Mouse (Mus musculus): Measurements from ENCODE around the gene Ccnb2. TPM values are rescaled to one million over a fixed set of nuclear protein-coding genes. Genes with fewer than 3 reads are reported as not detected.

The Ccnb2 gene
- polyA plus RNA-seq, 1 experiment from 2014 or later = 245 TPM

DNA sequence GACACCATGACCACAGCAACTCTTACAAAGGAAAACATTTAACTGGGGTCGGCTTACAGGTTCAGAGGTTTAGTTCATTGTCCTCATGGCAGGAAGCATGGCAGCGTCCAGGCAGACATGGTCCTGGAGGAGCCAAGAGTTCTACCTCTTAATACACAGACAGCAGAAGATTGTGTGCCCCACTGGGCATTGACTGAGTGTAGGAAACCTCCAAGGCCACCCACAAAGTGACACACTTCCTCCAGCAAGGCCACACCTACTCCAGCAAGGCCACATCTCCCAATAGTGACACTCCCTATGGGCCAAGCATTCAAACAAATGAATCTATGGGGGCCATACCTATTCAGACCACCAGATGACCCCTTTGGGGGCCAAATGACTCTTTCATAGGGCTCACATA lies 25.3 kb downstream of the Ccnb2 start:
- Histone ChIP-seq H3K4me1 (no peaks in the 10 kb centered on the region), H3K4me3 (no peak overlapping the region), H3K36me3 (peaks cover 19% of the 10 kb centered on the region), H3K9me3 (replicated peaks) (no peaks in the 10 kb centered on the region), H3K27ac (replicated peaks) (no peak overlapping the region), H3K27me3 (ENCODE audit: low read depth, poor library complexity, severe bottlenecking) (no peaks in the 10 kb centered on the region)
- no peak for DNase-seq (ENCODE audit: low spot score)
- WGBS = 98% methylated on average over 2 of the region's 2 CpGs

DNA sequence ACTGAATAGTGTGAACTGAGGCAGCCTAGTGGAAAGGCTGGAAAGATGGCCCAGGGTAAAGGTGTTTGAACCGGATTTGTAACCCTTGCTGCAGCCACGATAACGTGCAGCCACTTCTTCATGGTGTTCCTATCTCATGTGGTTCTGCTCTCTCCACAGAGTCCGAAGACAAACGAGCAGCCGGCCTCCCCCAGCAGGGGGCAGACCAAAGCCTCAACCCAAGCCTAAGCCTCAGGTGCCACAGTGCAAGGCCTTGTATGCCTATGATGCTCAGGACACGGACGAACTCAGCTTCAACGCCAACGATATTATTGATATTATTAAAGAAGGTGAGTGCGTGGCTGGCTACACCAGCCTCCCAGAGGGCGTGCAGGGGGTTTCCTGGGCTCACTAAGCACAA lies 25.7 kb downstream of the Ccnb2 start:
- H3K27ac ChIP-seq (replicated peaks) = no peak overlapping the region
- H3K4me3 ChIP-seq = no peak overlapping the region
- H3K4me1 ChIP-seq = no peaks in the 10 kb centered on the region
- H3K36me3 ChIP-seq = peaks cover 19% of the 10 kb centered on the region
- 84% methylated on average over 12 of the region's 12 CpGs for WGBS
- no peak for DNase-seq (ENCODE audit: low spot score)
- no peaks in the 10 kb centered on the region for H3K9me3 ChIP-seq (replicated peaks)
- no peaks in the 10 kb centered on the region for H3K27me3 ChIP-seq (ENCODE audit: low read depth, poor library complexity, severe bottlenecking)

DNA sequence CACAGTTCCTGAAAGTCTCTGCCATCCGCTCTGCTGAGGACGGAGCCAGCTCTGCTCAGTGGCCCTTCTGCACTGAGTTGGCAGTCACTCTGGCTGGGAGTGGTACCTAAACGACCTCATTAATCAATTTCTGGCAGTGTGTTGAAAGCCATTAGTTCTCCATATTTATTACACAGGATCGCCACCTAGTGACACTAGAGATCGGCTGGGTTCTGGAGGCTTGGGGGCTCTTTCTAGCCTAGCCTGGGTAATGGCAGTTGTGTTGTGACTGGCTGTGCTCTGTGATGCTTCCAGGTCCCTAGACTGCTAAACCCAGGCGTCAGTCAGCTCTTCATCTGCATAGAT lies 28.8 kb downstream of the Ccnb2 start:
- H3K36me3 ChIP-seq = peaks cover 12% of the 10 kb centered on the region
- peak; percentile 19 for DNase-seq (ENCODE audit: low spot score)
- no peak overlapping the region for H3K4me3 ChIP-seq
- H3K27ac ChIP-seq (replicated peaks) = no peak overlapping the region
- 37% methylated on average over 6 of the region's 6 CpGs for WGBS
- H3K4me1 ChIP-seq = no peaks in the 10 kb centered on the region
- no peaks in the 10 kb centered on the region for H3K27me3 ChIP-seq (ENCODE audit: low read depth, poor library complexity, severe bottlenecking)
- no peaks in the 10 kb centered on the region for H3K9me3 ChIP-seq (replicated peaks)

DNA sequence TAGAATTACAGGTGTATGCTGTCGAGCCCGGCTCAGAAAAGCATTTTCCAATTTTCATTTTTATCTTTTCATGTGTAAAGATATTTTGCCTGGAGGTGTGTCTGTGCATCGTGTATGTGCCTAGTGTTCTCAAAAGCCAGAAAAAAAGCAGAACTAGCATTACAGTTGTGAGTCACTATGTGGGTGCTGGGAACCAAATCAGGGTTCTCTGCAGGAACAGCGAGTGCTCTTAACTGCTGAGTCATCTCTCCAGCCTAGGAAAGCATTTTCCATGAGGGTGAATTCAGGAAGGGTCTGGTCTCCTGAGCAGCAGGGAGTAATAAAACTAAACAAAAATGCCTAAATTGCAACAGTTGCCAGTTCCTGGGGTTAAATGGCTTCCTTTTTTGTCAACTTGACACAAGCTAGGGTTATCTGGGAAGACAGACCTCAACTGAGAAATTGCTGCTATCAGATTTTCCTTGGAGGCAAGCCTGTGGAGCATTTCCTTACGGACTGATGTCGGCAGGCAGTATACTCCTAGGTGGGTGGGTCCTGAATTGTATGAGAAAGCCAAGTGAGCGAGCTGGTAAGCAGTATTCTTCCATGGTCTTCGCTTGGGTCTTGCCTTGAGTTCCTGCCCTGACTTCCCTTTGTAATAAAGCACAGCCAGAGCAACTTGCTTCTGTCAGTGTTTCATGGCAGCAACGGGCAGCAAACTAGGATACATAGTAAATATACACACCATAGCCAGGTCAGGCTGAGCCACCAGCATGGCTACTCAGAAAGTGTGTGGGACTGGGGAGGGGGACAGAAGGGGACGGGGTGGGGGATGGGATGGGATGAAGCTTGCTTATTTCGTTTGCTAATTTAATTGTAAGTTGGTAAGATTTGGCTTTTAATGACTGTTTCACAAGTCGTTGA lies 29.4 kb downstream of the Ccnb2 start:
- H3K4me3 ChIP-seq = no peak overlapping the region
- H3K4me1 ChIP-seq = no peaks in the 10 kb centered on the region
- WGBS = 83% methylated on average over 12 of the region's 12 CpGs
- peaks cover 12% of the 10 kb centered on the region for H3K36me3 ChIP-seq
- H3K27me3 ChIP-seq (ENCODE audit: low read depth, poor library complexity, severe bottlenecking) = no peaks in the 10 kb centered on the region
- DNase-seq (ENCODE audit: low spot score) = no peak
- H3K9me3 ChIP-seq (replicated peaks) = no peaks in the 10 kb centered on the region
- H3K27ac ChIP-seq (replicated peaks) = no peak overlapping the region

DNA sequence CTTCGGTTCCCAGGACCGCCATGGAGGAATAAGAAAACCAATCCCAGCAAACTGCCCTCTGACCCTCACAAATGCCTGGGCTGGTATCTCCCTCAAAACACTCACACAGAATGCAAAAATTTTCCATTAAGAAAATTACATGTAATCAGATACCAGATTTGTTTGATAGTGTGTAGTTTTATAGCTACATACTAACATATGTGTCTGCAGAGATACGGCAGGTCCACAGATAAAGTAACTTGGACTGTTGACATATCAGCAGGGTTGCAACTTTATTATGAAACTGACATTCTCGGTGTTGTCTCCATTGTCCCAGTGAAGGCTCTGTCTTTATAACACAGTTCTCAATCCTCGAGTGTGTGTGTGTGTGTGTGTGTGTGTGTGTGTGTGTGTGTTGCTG lies 30.3 kb downstream of the Ccnb2 start:
- no peak overlapping the region for H3K4me3 ChIP-seq
- no peaks in the 10 kb centered on the region for H3K4me1 ChIP-seq
- DNase-seq (ENCODE audit: low spot score) = no peak
- H3K36me3 ChIP-seq = peaks cover 5% of the 10 kb centered on the region
- H3K9me3 ChIP-seq (replicated peaks) = no peaks in the 10 kb centered on the region
- 86% methylated on average over 5 of the region's 5 CpGs for WGBS
- no peaks in the 10 kb centered on the region for H3K27me3 ChIP-seq (ENCODE audit: low read depth, poor library complexity, severe bottlenecking)
- H3K27ac ChIP-seq (replicated peaks) = no peak overlapping the region

DNA sequence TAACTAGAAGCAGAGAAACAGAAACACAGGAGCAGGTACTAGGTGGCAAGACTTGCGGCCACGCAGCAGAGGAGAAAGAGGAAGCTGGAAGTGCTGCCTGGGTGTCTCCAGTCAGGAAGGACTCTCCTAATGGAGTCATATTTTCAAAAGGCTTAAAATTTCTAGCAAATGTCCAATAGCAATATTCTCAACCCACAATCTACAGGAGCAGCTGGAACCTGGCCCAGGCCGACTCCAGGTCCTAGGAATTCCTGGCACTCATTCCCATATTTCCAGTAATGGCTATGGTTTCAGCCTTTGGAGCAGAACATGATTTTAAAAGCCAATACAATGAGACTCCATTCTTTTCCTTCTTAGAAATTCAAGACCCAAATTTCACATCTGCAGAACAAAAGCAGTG lies 31.8 kb downstream of the Ccnb2 start:
- Histone ChIP-seq H3K27ac (replicated peaks) (no peak overlapping the region), H3K4me1 (no peaks in the 10 kb centered on the region), H3K36me3 (peaks cover 3% of the 10 kb centered on the region), H3K27me3 (ENCODE audit: low read depth, poor library complexity, severe bottlenecking) (no peaks in the 10 kb centered on the region), H3K9me3 (replicated peaks) (no peaks in the 10 kb centered on the region), H3K4me3 (no peak overlapping the region)
- 89% methylated on average over 3 of the region's 3 CpGs for WGBS
- DNase-seq (ENCODE audit: low spot score) = no peak

DNA sequence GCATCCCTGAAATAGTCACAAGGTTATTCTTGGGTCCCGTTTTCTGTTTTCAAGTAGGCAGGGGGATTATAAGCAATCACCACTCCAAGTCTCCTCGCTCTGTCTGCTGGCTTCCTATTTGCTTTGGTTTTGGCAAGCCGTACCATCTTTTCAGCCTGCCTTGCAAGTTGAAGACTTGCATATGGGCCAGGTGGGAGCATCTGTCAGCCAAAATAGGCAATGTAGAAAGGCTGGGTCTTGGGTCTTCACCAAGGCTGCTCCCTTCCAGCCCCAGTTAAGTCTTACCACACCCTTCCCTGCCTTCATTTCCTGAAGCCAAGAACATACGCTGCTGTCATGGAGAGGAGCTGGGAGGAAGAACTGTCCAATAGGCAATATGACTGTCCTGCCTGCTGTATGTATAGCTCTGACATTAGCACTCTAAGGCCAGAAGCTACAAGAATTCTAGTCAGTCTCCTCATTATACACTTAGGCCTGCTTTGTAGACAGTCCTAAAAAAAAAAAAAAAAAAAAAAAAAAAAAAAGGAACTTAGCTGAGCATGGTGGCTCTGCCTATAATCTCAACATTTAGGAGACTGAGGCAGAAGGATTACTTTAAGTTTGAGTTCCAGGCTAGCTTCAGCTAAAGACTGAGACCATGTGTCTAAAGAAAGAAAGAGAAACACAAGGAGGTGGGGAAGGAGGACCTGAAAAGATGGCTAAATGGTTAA lies 33.8 kb downstream of the Ccnb2 start:
- WGBS = 96% methylated on average over 4 of the region's 4 CpGs
- H3K27me3 ChIP-seq (ENCODE audit: low read depth, poor library complexity, severe bottlenecking) = no peaks in the 10 kb centered on the region
- no peak overlapping the region for H3K4me3 ChIP-seq
- no peaks in the 10 kb centered on the region for H3K4me1 ChIP-seq
- DNase-seq (ENCODE audit: low spot score) = no peak
- no peak overlapping the region for H3K27ac ChIP-seq (replicated peaks)
- peaks cover 13% of the 10 kb centered on the region for H3K36me3 ChIP-seq
- no peaks in the 10 kb centered on the region for H3K9me3 ChIP-seq (replicated peaks)

DNA sequence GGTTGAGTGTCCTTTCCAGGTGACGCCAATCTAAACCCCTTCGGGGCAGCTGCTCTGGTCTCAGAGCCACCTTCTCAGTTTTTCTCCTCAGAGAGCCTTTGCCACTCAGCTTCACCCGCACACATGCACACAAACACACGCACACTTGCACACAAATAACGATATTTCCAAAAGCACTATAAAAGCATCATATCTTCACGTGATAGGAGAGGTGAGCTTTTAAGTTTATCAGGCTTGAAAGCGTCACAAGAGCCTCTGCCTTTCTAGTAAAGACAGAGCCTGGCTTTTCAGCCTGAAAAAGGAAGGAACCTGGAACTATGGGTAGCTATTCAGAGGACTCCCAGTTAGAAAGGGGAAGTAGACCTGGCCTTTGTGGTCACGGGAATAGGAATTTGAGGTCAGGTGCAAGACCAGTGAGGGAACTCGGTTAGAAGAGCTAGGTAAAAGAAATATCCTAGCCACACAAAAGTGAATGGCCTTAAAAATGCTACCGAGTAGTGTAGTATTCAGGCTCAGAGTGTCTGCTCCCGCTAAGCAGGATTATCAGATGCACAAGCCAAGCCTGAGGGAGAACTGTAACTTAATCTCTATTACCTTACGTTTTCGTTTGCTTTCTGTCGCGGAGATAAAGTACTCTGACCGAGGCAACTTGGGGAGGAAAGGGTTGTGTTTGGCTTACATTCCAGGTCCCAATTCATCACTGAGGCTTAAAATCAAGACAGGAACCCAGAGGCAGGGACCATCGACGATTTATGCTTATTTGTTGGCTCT lies 36.2 kb downstream of the Ccnb2 start:
- no peaks in the 10 kb centered on the region for H3K4me1 ChIP-seq
- no peak overlapping the region for H3K4me3 ChIP-seq
- H3K27me3 ChIP-seq (ENCODE audit: low read depth, poor library complexity, severe bottlenecking) = no peaks in the 10 kb centered on the region
- no peak overlapping the region for H3K27ac ChIP-seq (replicated peaks)
- 91% methylated on average over 18 of the region's 18 CpGs for WGBS
- H3K36me3 ChIP-seq = peaks cover 13% of the 10 kb centered on the region
- DNase-seq (ENCODE audit: low spot score) = no peak
- no peaks in the 10 kb centered on the region for H3K9me3 ChIP-seq (replicated peaks)

DNA sequence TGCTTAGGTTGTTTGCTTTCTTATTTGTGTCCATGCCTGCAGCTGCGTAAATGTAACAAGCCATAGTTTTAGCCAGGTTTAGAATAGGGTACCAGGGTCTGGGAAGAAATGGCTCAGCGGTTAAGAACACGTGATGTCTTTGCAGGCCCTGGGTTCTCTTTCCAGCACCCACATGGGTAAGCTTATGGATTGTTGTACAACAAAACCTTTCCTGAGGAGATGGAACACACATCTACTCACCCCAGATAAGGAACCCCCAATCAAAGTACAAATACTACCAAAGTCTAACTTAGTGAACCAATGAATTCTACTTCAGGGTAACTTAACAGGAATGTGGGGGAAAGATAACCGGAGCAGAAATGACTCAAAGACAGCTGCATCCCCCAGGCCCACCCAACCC lies 36.9 kb downstream of the Ccnb2 start:
- H3K27me3 ChIP-seq (ENCODE audit: low read depth, poor library complexity, severe bottlenecking) = no peaks in the 10 kb centered on the region
- DNase-seq (ENCODE audit: low spot score) = no peak
- WGBS = 96% methylated on average over 4 of the region's 4 CpGs

DNA sequence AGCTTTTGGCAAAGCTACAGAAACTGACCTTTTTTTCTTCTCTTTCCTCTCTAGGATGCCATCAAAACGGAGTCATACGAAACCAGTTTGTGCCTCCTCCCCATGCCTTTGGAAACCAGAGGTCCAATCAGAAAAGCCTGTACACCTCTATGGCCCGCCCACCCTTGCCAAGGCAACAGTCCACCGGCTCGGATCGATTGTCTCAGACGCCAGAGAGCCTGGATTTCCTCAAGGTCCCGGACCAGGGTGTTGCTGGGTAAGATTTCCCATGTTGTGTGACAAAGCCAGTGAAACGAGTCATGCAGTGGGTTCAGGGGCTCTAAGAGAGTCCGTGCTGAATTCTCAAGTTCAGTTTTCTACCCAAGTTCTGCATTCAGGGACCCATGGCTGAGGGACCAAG lies 37.6 kb downstream of the Ccnb2 start:
- 85% methylated on average over 10 of the region's 10 CpGs for WGBS
- DNase-seq (ENCODE audit: low spot score) = no peak

More for the DNA sequence above, 36.9 kb downstream of the Ccnb2 start:
- Histone ChIP-seq H3K36me3 (peaks cover 13% of the 10 kb centered on the region), H3K4me3 (no peak overlapping the region), H3K4me1 (no peaks in the 10 kb centered on the region), H3K9me3 (replicated peaks) (no peaks in the 10 kb centered on the region), H3K27ac (replicated peaks) (no peak overlapping the region)

DNA sequence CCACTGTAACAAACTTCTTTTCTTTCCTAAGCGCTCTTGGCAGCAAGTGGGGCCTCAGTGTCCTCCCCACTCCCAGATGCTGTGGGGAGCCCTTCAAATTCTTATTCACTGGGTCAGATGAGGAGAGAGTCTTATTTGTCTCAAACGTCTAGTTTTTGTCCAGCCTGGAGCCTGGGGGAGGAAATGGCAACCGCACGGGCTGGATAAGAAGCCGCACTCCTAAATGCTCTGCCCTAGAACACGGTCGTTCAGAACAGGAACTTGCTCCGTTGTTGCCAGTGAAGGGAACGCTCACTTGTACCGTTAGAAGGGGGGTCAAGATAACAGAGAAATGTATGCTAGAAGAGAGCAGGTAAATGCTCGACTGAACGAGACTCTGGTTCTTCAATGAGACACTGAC lies 39.3 kb downstream of the Ccnb2 start:
- Histone ChIP-seq H3K9me3 (replicated peaks) (no peaks in the 10 kb centered on the region), H3K4me1 (no peaks in the 10 kb centered on the region), H3K27ac (replicated peaks) (no peak overlapping the region), H3K27me3 (ENCODE audit: low read depth, poor library complexity, severe bottlenecking) (no peaks in the 10 kb centered on the region), H3K4me3 (no peak overlapping the region), H3K36me3 (peaks cover 30% of the 10 kb centered on the region)
- WGBS = 90% methylated on average over 12 of the region's 12 CpGs
- DNase-seq (ENCODE audit: low spot score) = no peak

More for the DNA sequence above, 37.6 kb downstream of the Ccnb2 start:
- Histone ChIP-seq H3K36me3 (peaks cover 16% of the 10 kb centered on the region), H3K4me1 (no peaks in the 10 kb centered on the region), H3K27me3 (ENCODE audit: low read depth, poor library complexity, severe bottlenecking) (no peaks in the 10 kb centered on the region), H3K9me3 (replicated peaks) (no peaks in the 10 kb centered on the region), H3K27ac (replicated peaks) (no peak overlapping the region), H3K4me3 (no peak overlapping the region)

DNA sequence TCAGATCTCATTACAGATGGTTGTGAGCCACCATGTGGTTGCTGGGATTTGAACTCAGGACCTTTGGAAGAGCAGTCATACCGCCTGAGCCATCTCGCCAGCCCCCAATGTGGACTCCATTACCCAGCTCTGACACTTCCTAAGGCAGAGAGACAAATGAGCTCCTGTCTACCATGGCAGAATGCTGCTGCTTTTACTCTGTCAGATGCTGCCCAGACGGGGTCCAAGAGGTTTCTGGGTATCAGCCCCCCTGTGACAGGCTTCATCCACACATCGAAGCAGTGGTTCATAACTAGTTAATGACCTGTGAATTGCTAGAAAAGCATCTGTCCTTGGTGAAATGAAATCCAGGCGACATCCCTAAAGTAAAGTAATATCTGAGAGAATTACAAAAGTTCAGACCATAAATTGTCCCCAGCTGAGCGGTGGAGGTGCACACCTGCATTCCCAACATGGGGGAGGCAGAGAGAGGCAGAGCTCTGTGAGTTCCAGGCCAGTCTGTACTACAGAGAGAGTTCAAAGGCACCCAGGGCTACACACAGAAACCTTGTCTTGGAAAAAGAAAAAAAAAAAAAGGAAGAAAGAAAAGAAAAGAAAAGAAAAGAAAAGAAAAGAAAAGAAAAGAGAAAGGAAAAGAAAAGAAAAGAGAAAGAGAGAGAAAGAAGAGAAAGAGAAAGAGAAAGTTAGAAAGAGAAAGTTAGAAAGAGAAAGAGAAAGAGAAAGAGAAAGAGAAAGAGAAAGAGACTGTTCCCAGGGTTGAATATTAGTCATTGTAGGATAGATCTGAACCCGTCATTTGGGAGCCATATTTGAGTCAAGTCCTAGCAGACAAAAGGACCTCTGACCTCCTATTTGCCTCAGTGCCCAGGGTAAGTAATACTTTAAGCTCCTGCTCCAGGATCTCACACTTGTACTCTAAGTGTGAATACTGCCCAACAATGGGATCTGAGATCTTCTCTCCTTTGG lies 41.6 kb downstream of the Ccnb2 start:
- H3K27me3 ChIP-seq (ENCODE audit: low read depth, poor library complexity, severe bottlenecking) = no peaks in the 10 kb centered on the region
- DNase-seq (ENCODE audit: low spot score) = no peak
- H3K27ac ChIP-seq (replicated peaks) = no peak overlapping the region
- no peak overlapping the region for H3K4me3 ChIP-seq
- peaks cover 38% of the 10 kb centered on the region for H3K36me3 ChIP-seq
- H3K9me3 ChIP-seq (replicated peaks) = no peaks in the 10 kb centered on the region
- WGBS = 89% methylated on average over 7 of the region's 7 CpGs
- H3K4me1 ChIP-seq = no peaks in the 10 kb centered on the region

Measured in midbrain, embryonic 10.5 days (tissue).